Mouse (Mus musculus) cerebellum, postnatal 36 days (tissue): ENCODE data around the gene Wwox.

Source experiments
- DNase-seq, 2 experiments: peaks; one replicate each; pipeline ENCODE4 v3.0.0; 2021 to 2022; ENCODE audit warnings: mixed read lengths in 2 of 2

Gene Wwox

GRCm38 (mm10) chr8:115045746-115046145, 606.3 kb downstream of the Wwox start:
- no peak for DNase-seq

- no peak for DNase-seq
These were observed 607.0 kb downstream of the Wwox start for GRCm38 (mm10) chr8:115046496-115046895.

DNA sequence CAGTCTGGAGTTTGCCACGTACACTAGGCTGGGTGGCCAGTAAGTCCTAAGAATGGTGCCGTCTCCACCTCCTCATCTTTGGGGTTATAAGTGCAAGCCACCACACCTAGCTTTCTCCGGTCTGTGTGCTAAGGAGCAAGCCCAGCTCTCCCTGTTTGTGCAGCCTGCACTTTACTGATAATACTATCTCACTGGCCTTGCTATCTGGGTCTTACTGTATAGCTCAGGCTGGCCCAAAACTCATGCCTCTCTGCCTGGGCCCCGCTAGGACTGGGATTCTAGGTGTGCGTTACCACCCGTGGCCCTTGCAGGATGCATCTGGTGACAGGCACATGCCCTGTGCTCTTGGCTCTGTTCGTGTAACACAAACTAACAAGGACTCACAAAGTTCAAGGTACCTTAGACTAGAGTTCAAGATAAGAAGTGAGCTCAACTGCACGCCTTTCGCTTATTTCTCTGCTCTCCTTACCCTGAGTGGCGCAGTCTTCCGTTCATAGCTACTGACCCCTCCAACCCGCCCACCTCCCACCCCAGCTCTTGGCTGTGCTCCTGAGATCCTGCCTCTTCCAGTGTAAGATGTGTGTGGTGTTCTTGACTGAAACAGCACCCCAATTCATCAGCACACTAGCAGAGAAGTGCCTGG, 618.9 kb downstream of the Wwox start:
- DNase-seq = no peak

- no peak for DNase-seq
These were observed 624.2 kb downstream of the Wwox start for GRCm38 (mm10) chr8:115063623-115064022.

- DNase-seq = no peak
These were observed 625.2 kb downstream of the Wwox start for GRCm38 (mm10) chr8:115064691-115065090.

GRCm38 (mm10) chr8:115065386-115065785, 625.9 kb downstream of the Wwox start:
- DNase-seq = no peak

- DNase-seq = no peak
These were observed 627.1 kb downstream of the Wwox start for GRCm38 (mm10) chr8:115066550-115067058.

GRCm38 (mm10) chr8:115068723-115069122, 629.3 kb downstream of the Wwox start:
- DNase-seq = no peak

- DNase-seq = no peak
These were observed 630.8 kb downstream of the Wwox start for GRCm38 (mm10) chr8:115070225-115070624.

GRCm38 (mm10) chr8:115071231-115071630, 631.8 kb downstream of the Wwox start:
- no peak for DNase-seq

GRCm38 (mm10) chr8:115078296-115078695, 638.8 kb downstream of the Wwox start:
- no peak for DNase-seq

GRCm38 (mm10) chr8:115081302-115082207, 642.1 kb downstream of the Wwox start:
- DNase-seq = peak in 1 of 2 experiments; percentile 15

DNA sequence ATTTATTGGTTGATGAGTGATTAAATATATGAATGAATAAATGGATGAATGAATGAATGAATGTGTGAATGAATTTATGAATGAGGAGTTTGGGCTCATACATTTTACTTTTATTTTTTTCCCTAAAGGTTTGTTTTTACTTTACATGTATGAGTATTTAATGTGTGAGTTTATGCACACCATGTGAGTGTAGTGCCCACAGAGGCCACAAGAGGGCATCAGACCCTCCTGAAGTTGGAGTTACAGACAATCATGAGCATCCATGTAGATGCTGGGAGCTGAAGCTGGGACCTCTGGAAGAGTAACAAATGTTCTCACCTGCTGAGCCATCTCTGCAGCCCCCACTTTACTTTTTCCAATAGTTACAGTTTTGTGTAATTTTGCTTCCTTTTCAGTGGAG, 648.7 kb downstream of the Wwox start:
- no peak for DNase-seq

DNA sequence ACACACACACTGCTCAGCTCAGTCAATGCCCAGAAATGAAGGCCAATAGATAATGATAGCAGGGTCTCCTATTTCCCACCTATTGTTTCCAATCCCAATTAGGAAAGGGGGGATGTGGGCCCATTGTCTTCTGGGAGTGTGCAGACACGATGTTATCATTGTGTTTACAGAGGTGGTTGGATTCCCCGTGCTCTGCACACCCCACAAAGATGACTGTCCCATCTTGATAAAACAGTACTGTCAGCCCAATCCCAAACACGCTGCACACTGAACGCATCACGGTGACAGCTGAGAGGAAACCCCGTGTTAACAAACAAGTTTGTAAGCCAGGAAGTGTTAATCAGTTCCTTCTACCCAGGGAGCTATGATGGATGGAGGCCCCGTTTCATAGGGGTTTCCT, 650.3 kb downstream of the Wwox start:
- no peak for DNase-seq

DNA sequence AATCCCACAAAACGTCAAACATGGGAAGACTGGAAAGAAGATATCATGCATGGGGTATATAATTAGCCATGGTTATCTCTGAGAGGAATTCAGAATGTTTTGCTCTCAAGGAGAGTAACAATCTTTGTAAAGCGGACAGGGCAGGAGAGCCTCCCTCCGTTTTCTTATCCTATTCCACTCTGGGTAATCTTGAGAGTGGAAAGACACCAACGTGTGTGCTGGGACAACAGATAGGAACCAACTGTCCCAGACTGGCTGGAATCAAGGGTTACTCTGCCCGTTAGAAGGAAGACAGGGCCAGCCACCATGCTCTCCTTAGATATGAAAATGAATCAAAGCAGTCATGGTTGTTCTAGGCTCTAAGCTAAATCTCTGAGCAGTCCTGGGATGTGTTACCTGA, 650.7 kb downstream of the Wwox start:
- DNase-seq = no peak

- peak; percentile 13 to 14 for DNase-seq
These were observed 656.1 kb downstream of the Wwox start for GRCm38 (mm10) chr8:115095548-115095947.

GRCm38 (mm10) chr8:115097988-115098562, 658.6 kb downstream of the Wwox start:
- DNase-seq = no peak

GRCm38 (mm10) chr8:115109309-115109708, 669.9 kb downstream of the Wwox start:
- DNase-seq = no peak

DNA sequence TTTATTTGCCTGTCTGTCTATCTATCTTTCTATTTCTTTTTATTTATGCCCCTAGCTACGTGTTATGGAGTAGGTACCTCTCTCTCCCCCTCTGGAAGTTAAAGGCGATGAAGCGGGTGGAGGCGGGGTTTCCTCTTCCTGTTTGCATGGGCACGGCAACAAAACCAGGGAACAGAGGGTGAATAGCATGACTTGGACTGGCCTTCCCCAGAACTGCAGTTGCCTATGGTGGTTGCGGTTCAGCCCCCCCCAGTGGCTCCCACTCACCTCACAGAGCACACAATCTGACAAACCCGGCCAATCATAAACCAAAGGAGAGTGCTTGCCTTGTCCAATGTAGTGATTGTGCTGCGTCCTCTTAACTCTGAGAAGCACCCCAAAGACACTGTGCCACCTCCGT, 671.0 kb downstream of the Wwox start:
- DNase-seq = no peak

GRCm38 (mm10) chr8:115112062-115112461, 672.6 kb downstream of the Wwox start:
- DNase-seq = no peak

- no peak for DNase-seq
These were observed 675.0 kb downstream of the Wwox start for GRCm38 (mm10) chr8:115114498-115114897.

DNA sequence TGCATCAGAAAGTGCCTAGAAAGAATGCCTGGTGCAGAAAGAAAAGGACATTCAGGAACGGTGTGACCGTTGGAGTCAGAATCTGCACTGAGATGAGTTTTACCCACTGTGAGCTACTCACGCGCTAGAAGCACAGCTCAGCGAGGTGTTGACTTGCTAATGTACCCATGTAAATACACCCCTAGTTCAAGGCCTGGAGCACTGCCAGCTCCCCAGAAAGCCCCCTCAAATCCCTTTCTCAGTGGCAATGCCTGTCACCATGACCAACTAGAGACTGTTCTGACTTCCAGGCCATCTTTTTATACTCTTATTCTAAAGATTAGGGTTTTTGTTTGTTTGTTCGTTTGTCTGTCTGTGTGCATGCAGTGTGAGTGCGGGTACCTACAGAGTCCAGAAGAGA, 686.6 kb downstream of the Wwox start:
- no peak for DNase-seq

GRCm38 (mm10) chr8:115126674-115127073, 687.2 kb downstream of the Wwox start:
- DNase-seq = no peak

DNA sequence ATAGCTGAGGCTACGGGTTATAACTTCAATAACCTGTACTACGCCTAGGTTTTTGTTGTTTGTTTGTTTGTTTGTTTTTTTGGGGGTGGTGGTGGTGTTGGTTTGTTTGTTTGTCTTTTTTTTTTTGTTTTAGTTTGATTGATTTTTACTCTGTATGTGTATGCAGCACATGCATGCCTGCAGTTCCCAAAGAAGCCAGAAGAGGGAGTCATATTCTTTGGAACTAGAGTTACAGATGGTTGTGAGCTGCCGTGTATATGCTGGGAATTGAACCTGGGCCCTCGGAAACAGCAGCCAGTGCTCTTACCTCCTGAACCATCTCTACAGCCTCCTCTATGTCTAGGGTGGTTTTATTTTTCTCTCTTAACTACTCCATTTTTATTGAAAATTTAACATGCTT, 689.9 kb downstream of the Wwox start:
- no peak for DNase-seq
